Mouse (Mus musculus) 3134 (cell line): Measurements from ENCODE around the gene Rbm14.
"Not testable (repeated sequence)": the region's sequence is repeated elsewhere in the genome, so short reads cannot be mapped to it uniquely, and the experiment has no call there.

Experiments used
- DNase-seq: peaks from one replicate; pipeline ENCODE4 v3.0.0-alpha.2; 2011; ENCODE audit warnings: low spot score; ENCODE audit not compliant: insufficient read length; ENCODE audit errors: extremely low read depth

Rbm14 gene

DNA sequence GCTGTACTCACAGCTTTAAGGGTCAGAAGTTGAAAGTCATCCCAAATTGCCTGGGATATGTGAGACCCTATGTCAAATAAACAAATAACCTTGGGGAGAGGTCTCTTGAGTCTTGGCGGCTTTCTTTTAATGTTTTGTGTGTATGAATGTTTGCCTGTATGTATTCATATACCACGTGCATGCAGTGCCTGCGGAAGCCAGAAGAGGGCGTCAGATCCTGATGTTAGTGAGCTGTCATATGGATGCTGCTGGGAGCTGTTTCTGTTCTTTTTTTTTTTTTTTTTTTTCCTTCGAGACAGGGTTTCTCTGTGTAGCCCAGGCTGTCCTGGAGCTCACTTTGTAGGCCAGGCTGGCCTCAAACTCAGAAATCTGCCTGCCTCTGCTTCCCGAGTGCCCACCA is 1.6 kb upstream of the Rbm14 start:
- DNase-seq, result no peak

GRCm38 (mm10) chr19:4812334-4812949 is 1.0 kb upstream of the Rbm14 start:
- DNase-seq, result not testable (repeated sequence)

DNA sequence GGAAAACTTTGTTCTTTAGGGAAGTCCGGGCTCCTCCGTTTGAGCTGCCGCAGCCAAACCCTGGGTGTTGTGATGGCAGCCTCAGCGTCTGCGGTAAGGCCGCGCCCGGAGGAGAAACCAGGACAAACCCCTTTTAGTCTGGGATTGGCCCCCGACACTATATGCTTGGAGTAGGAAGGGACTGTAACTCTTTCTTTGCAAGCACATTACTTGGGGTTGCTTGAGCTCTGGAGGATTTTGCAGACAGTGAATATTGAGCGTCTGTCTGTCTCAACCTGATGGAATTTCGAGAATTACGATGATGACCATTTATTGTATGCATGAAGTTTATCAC is 442 bp upstream of the Rbm14 start:
- DNase-seq, result no peak

- DNase-seq, result no peak
Measured at GRCm38 (mm10) chr19:4810746-4811062, 730 bp downstream of the Rbm14 start.

GRCm38 (mm10) chr19:4810309-4810708 is 1.1 kb downstream of the Rbm14 start:
- DNase-seq, result no peak

DNA sequence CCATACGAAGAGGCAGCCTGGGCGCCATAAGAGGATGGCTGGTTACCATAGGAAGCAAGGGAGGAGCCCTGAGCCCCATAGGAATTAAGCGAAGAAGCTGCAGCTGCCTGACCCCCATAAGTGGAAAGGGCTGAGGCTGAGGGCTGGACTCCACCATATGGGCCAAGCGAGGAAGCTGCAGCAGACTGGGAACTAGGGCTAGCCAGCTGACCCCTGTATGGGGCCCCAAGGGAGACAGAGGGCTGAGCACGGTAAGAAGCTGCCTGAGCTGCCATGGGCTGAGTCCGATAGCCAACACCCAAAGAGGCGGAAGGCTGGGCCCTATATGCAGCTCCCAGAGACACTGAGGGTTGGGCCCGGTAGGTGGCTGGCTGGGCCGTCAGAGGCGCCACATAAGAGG is 8.2 kb downstream of the Rbm14 start:
- no peak for DNase-seq

GRCm38 (mm10) chr19:4802691-4803091 is 8.7 kb downstream of the Rbm14 start:
- no peak for DNase-seq

- DNase-seq, result no peak
Measured at GRCm38 (mm10) chr19:4799083-4799482, 12.4 kb downstream of the Rbm14 start.

- no peak for DNase-seq
Measured at GRCm38 (mm10) chr19:4797846-4798245, 13.6 kb downstream of the Rbm14 start.

- no peak for DNase-seq
Measured at GRCm38 (mm10) chr19:4795929-4796328, 15.5 kb downstream of the Rbm14 start.

DNA sequence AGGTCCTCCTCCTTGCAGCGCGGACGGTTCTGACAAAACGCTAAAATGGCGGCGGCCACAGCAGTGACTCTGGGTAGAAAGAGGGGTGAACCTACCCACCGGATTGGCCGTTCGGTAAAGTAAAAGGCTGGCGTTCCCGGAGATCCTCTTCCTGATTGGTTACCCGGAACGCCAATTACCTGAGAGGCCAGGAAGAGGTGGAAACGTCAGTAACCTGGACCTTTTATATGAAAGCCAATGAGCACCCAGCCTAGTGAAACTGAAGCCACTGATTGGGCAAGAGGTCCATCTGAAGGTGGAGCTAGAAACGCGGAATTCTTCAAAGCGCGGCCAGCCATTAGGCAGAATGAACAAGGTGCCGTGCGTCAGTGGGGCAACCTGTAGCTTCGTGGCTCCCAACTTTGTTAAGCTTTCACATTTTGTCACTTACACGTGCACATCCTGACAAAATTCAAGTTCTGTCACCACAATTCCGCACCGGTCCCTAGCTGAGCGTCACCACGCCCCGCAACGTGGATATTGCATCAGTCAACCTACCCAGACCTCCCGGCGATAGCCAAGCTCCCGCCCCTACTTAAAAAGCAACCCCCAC is 17.5 kb downstream of the Rbm14 start, which contains the start of gene Rbm4:
Rbm4 (minus strand) TSS at position 71 of the 592 bp plus-strand sequence.
- DNase-seq, result peak; percentile 90

- no peak for DNase-seq
Measured at GRCm38 (mm10) chr19:4793281-4793830, 18.1 kb downstream of the Rbm14 start.

- DNase-seq, result no peak
Measured at GRCm38 (mm10) chr19:4786313-4786712, 25.1 kb downstream of the Rbm14 start.

GRCm38 (mm10) chr19:4785206-4785605 is 26.2 kb downstream of the Rbm14 start:
- DNase-seq, result no peak

DNA sequence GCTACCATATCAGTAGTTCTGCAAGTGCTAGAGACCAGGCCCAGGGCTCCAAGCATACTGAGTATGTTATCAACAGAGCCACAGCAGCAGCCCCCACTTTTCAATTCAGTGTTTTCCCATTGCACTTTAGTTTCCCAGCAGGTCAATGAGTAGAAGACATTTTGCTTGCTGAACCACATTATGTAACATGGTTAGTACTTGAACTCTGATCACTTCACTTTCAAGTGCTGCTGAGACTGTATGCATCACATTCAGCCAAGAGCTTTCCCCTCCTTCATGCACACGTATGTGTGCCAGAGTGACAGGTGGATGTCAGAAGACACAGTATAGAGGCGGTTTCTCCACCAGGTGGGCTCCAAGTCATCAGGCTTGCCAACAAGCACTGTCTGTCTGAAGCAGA is 28.5 kb downstream of the Rbm14 start:
- no peak for DNase-seq

- no peak for DNase-seq
Measured at GRCm38 (mm10) chr19:4772785-4773184, 38.6 kb downstream of the Rbm14 start.

GRCm38 (mm10) chr19:4767507-4768148 is 43.8 kb downstream of the Rbm14 start:
- no peak for DNase-seq

GRCm38 (mm10) chr19:4762876-4763275 is 48.6 kb downstream of the Rbm14 start:
- DNase-seq, result no peak

DNA sequence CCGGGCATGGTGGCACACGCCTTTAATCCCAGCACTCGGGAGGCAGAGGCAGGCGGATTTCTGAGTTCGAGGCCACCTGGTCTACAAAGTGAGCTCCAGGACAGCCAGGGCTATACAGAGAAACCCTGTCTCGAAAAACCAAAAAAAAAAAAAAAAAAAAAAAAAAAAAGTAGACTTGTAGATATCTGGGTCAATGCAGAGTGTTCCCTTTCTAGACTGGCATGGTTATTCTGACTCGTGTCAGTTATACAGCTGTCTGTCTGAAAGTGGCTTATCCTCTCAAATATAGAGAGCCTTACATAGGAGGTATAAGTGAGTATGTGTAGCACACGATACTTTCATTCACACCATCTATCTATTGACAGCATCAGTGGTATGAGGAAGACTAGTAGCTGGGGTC is 50.9 kb downstream of the Rbm14 start:
- not testable (repeated sequence) for DNase-seq

DNA sequence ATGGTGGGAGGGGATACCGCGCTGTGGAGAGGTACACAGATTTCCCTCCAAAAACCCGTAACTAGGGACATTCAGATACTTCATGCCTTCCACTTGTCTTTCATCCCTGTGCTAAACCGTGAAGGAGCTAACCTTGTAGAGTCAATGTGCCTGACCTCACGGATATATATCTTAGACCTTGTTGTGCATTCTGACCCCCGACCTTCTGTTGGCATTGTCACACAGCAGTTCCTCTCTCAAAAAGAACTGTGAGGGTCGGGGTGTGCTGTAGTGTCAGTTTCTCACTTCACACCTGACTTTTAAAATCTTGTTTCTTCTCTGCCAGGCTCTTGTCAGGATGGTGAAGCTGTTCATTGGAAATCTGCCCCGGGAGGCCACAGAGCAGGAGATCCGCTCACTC is 54.5 kb downstream of the Rbm14 start:
- no peak for DNase-seq

- DNase-seq, result peak; percentile 93
Measured at GRCm38 (mm10) chr19:4756193-4756911, 55.1 kb downstream of the Rbm14 start, which contains the start of gene Rbm4b. Gene Rbm4b (plus strand): TSS chr19:4756497.
